Comparison of ENCODE assay signal across 16 mouse cellular contexts in genomic region chr11:109955185-109955584, GRCm38 (mm10). TPM values are rescaled to one million over a fixed set of nuclear protein-coding genes. Genes with fewer than 3 reads are reported as not detected.
DNase-seq lines count a peak whose midpoint lies in the region; ATAC-seq and TF ChIP-seq lines count a peak whose summit lies in the region.
"Had no signal": no experiment of that assay in that cellular context is flagged by ENCODE, and none has a peak within 500 bp of the region (broad histone marks: within the 10 kb centered on the region; RNA-seq: fewer than 3 reads in every experiment).

No protein-coding gene starts in this region.

- no peak for ATAC-seq in kidney, embryonic 14.5 days (ENCODE audit: low FRiP score, low TSS enrichment)
- ATAC-seq in midbrain, postnatal 0 days (ENCODE audit: low FRiP score), result no peak
- ATAC-seq in Patski, result no peak

- POLR2A ChIA-PET in Patski (lab: Charles Lee), result no interaction called here

- no peak overlapping the region for H3K27ac ChIP-seq in kidney, adult 2 months (ENCODE audit: insufficient read depth, low read depth, low read length)
- H3K27ac ChIP-seq in kidney, embryonic 14.5 days (ENCODE audit: low read depth, low read length), result no peak overlapping the region
- H3K27ac ChIP-seq in midbrain, postnatal 0 days (ENCODE audit: low read depth, low read length), result no peak overlapping the region
- no peak overlapping the region for H3K27ac ChIP-seq in midbrain, embryonic 10.5 days (replicated peaks)

- H3K36me3 ChIP-seq in kidney, adult 2 months (ENCODE audit: control insufficient read depth, insufficient read depth, low read length), result no peaks in the 10 kb centered on the region
- H3K36me3 ChIP-seq in kidney, embryonic 14.5 days (ENCODE audit: control insufficient read depth, insufficient read depth, low read length), result no peaks in the 10 kb centered on the region
- H3K36me3 ChIP-seq in midbrain, postnatal 0 days (ENCODE audit: insufficient read depth, low read length), result peaks cover 2% of the 10 kb centered on the region; the same call in 1 of the 2 replicates
- no peaks in the 10 kb centered on the region for H3K36me3 ChIP-seq in midbrain, embryonic 10.5 days

- CTCF ChIA-PET in Patski (lab: Charles Lee), result no interaction called here

- in situ Hi-C loops in Patski (cut with MboI; ENCODE audit: low pct_unique_long_range_greater_than_20kb), result loop anchor here (5.0 kb wide), 1 partner anchor 312 kb away; no protein-coding TSS in a partner anchor

- no peaks in the 10 kb centered on the region for H3K9me3 ChIP-seq in kidney, embryonic 14.5 days (ENCODE audit: control insufficient read depth, low read length)
- no peaks in the 10 kb centered on the region for H3K9me3 ChIP-seq in midbrain, postnatal 0 days (ENCODE audit: low read length)
- no peaks in the 10 kb centered on the region for H3K9me3 ChIP-seq in midbrain, embryonic 10.5 days (replicated peaks)

- no peaks in the 10 kb centered on the region for H3K4me1 ChIP-seq in kidney, adult 2 months (ENCODE audit: control insufficient read depth, insufficient read depth, low read length)
- H3K4me1 ChIP-seq in kidney, embryonic 14.5 days (ENCODE audit: control insufficient read depth, insufficient read depth, low read length), result no peaks in the 10 kb centered on the region
- no peaks in the 10 kb centered on the region for H3K4me1 ChIP-seq in midbrain, postnatal 0 days (ENCODE audit: insufficient read depth, low read length)
- H3K4me1 ChIP-seq in midbrain, embryonic 10.5 days, result no peaks in the 10 kb centered on the region

- no peaks in the 10 kb centered on the region for H3K27me3 ChIP-seq in kidney, adult 2 months (replicated peaks; ENCODE audit: control insufficient read depth, insufficient read depth, low read length)
- no peaks in the 10 kb centered on the region for H3K27me3 ChIP-seq in kidney, embryonic 14.5 days (ENCODE audit: control insufficient read depth, insufficient read depth, low read length)
- no peaks in the 10 kb centered on the region for H3K27me3 ChIP-seq in midbrain, postnatal 0 days (ENCODE audit: insufficient read depth, low read length)
- H3K27me3 ChIP-seq in midbrain, embryonic 10.5 days (ENCODE audit: low read depth, poor library complexity, severe bottlenecking), result no peaks in the 10 kb centered on the region
- peaks cover 4% of the 10 kb centered on the region for H3K27me3 ChIP-seq in Patski

- 94% methylated on average over 1 of the region's 1 CpGs for WGBS in kidney, adult 2 months
- WGBS in kidney, embryonic 14.5 days, result 94% methylated on average over 1 of the region's 1 CpGs
- WGBS in midbrain, postnatal 0 days, result 88% methylated on average over 1 of the region's 1 CpGs
- WGBS in midbrain, embryonic 10.5 days, result 84% methylated on average over 1 of the region's 1 CpGs

- no peak overlapping the region for H3K9ac ChIP-seq in kidney, embryonic 14.5 days (ENCODE audit: low read depth, low read length)
- no peak overlapping the region for H3K9ac ChIP-seq in midbrain, postnatal 0 days (replicated peaks; ENCODE audit: low read length, poor library complexity, severe bottlenecking)

- peak; percentile 37 for TF ChIP-seq CTCF in kidney, adult 2 months (conservative IDR thresholded peaks at IDR 0.05; ENCODE audit: insufficient read depth, insufficient read length, low read depth, low read length)
- TF ChIP-seq CTCF in midbrain, postnatal 0 days (IDR thresholded peaks at IDR 0.05), result 0 out of 2 replicates have a peak, but pooled peaks have one; percentile 33
- TF ChIP-seq CTCF in Patski (IDR thresholded peaks at IDR 0.05), result peak; percentile 64

- no peak overlapping the region for H3K4me2 ChIP-seq in kidney, embryonic 14.5 days (replicated peaks; ENCODE audit: low read depth, low read length)
- no peak overlapping the region for H3K4me2 ChIP-seq in midbrain, postnatal 0 days (ENCODE audit: low read depth, low read length, poor library complexity, severe bottlenecking)

- TF ChIP-seq POLR2A in kidney, adult 2 months (IDR thresholded peaks at IDR 0.05; ENCODE audit: low read depth, low read length), result no peak

- no peak for DNase-seq in kidney, adult 2 months
- no peak for DNase-seq in midbrain, postnatal 0 days (ENCODE audit: low spot score)
- no peak for DNase-seq in midbrain, embryonic 10.5 days (ENCODE audit: low spot score)
- no peak for DNase-seq in Patski (ENCODE audit: low read depth, low spot score)
- DNase-seq in neural tube, embryonic 10.5 days (ENCODE audit: extremely low spot score, low spot score), result no peak
- DNase-seq in embryo, embryonic 10 days (ENCODE audit: low spot score), result no peak
- no peak for DNase-seq in frontal cortex, postnatal 14 days (ENCODE audit: low spot score in 2 of 2)
- DNase-seq: adrenal gland, postnatal 14 days; cerebellum, postnatal 25 days; kidney, postnatal 14 days; left cerebral cortex, postnatal 4 days; midbrain, embryonic 14.5 days; right cerebral cortex, postnatal 25 days; thymus, adult 2 months had no signal

- H3K4me3 ChIP-seq in kidney, adult 2 months (ENCODE audit: insufficient read depth, low read depth, low read length), result no peak overlapping the region
- H3K4me3 ChIP-seq in kidney, embryonic 14.5 days (ENCODE audit: low read length), result no peak overlapping the region
- H3K4me3 ChIP-seq in midbrain, postnatal 0 days (ENCODE audit: low read depth, low read length), result no peak overlapping the region
- no peak overlapping the region for H3K4me3 ChIP-seq in midbrain, embryonic 10.5 days

RNA-seq across cellular contexts. Expression of gene Abca8b, which starts 40.5 kb away (rescaled TPM):
- polyA plus RNA-seq in kidney, adult 2 months (2012; rRNA removed), result 0.54 and 0.69 TPM in 2 replicates
- 0.26 and 0.46 TPM in 2 replicates for polyA plus RNA-seq in kidney, embryonic 14.5 days (2014; fragmentation: Nextera tagmentation; extraction: Ambion mirVana)
- 5.4 and 6.1 TPM in 2 replicates for total RNA-seq in midbrain, postnatal 0 days (2014; rRNA removed)
- polyA plus RNA-seq in midbrain, postnatal 0 days (2015; fragmentation: Nextera tagmentation; extraction: Ambion mirVana), result 1.3 TPM in 2 replicates
- 0.11 and 0.24 TPM in 2 replicates for polyA plus RNA-seq in midbrain, embryonic 10.5 days (2016; fragmentation: Nextera tagmentation; extraction: Ambion mirVana)
- polyA plus RNA-seq in Patski (2021), result 1.8 TPM
- total RNA-seq: hematopoietic stem cell, adult 5-6 weeks had no signal
